Mouse (Mus musculus): ENCODE data around the gene Rps8. TPM values are rescaled to one million over a fixed set of nuclear protein-coding genes. Genes with fewer than 3 reads are reported as not detected.
"Not testable (repeated sequence)": the region's sequence is repeated elsewhere in the genome, so short reads cannot be mapped to it uniquely, and the experiment has no call there.

Gene Rps8
- 289 TPM for polyA plus RNA-seq (2021)

GRCm38 (mm10) chr4:117155792-117156355, at the start of gene Rps8:
Gene Rps8, minus strand, starts transcription at chr4:117156243.
- in situ Hi-C loops (cut with MboI; ENCODE audit: low pct_unique_long_range_greater_than_20kb), result no loop called here
- ATAC-seq, result peak; percentile 82
- peak; percentile 33 for DNase-seq (ENCODE audit: low read depth, low spot score)
- no peak for TF ChIP-seq CTCF (IDR thresholded peaks at IDR 0.05)
- POLR2A ChIA-PET, result interaction anchor here (0.7 to 1.9 kb wide), 7 partner anchors 9 to 57 kb away, joined by 3 to 6 read pairs (median 4); no protein-coding TSS in a partner anchor
- H3K27me3 ChIP-seq, result no peaks in the 10 kb centered on the region
- CTCF ChIA-PET, result interaction anchor here (0.9 to 4.0 kb wide), 3 partner anchors 10 to 22 kb away, joined by 3 to 13 read pairs (median 3); no protein-coding TSS in a partner anchor

GRCm38 (mm10) chr4:117202992-117203354, 46.9 kb upstream of the Rps8 start:
- DNase-seq (ENCODE audit: low read depth, low spot score) (no peak), ATAC-seq (no peak)
- H3K27me3 ChIP-seq, result no peaks in the 10 kb centered on the region
- POLR2A ChIA-PET, result no interaction called here
- in situ Hi-C loops (cut with MboI; ENCODE audit: low pct_unique_long_range_greater_than_20kb), result no loop called here
- no peak for TF ChIP-seq CTCF (IDR thresholded peaks at IDR 0.05)
- CTCF ChIA-PET, result no interaction called here

GRCm38 (mm10) chr4:117202046-117202991, 46.3 kb upstream of the Rps8 start:
- DNase-seq (ENCODE audit: low read depth, low spot score) (no peak), ATAC-seq (peak; percentile 69)
- CTCF ChIA-PET, result no interaction called here
- H3K27me3 ChIP-seq, result no peaks in the 10 kb centered on the region
- TF ChIP-seq CTCF (IDR thresholded peaks at IDR 0.05), result peak; percentile 51
- POLR2A ChIA-PET, result no interaction called here
- in situ Hi-C loops (cut with MboI; ENCODE audit: low pct_unique_long_range_greater_than_20kb), result no loop called here

- H3K27me3 ChIP-seq, result no peaks in the 10 kb centered on the region
- ChIA-PET CTCF (interaction anchor here (1.4 to 2.5 kb wide), 2 partner anchors 8 to 9 kb away, joined by 5 to 13 read pairs; no protein-coding TSS in a partner anchor), POLR2A (interaction anchor here (1.3 kb wide), 1 partner anchor 9 kb away, joined by 5 read pairs; no protein-coding TSS in a partner anchor)
- DNase-seq (ENCODE audit: low read depth, low spot score) (no peak), ATAC-seq (no peak)
- in situ Hi-C loops (cut with MboI; ENCODE audit: low pct_unique_long_range_greater_than_20kb), result no loop called here
- no peak for TF ChIP-seq CTCF (IDR thresholded peaks at IDR 0.05)
These were observed 35.8 kb upstream of the Rps8 start for GRCm38 (mm10) chr4:117191804-117192203.

- TF ChIP-seq CTCF (IDR thresholded peaks at IDR 0.05), result no peak
- POLR2A ChIA-PET, result interaction anchor here (1.3 kb wide), 1 partner anchor 10 kb away, joined by 5 read pairs; no protein-coding TSS in a partner anchor
- ATAC-seq (no peak), DNase-seq (ENCODE audit: low read depth, low spot score) (no peak)
- H3K27me3 ChIP-seq, result no peaks in the 10 kb centered on the region
- CTCF ChIA-PET, result interaction anchor here (0.9 to 2.5 kb wide), 7 partner anchors 9 to 50 kb away, joined by 3 to 13 read pairs (median 5); no protein-coding TSS in a partner anchor
- in situ Hi-C loops (cut with MboI; ENCODE audit: low pct_unique_long_range_greater_than_20kb), result no loop called here
These were observed 34.6 kb upstream of the Rps8 start for GRCm38 (mm10) chr4:117190660-117191059.

- CTCF ChIA-PET, result interaction anchor here (0.9 to 2.5 kb wide), 10 partner anchors 10 to 50 kb away, joined by 3 to 13 read pairs (median 4); no protein-coding TSS in a partner anchor
- ATAC-seq, result no peak
- no peaks in the 10 kb centered on the region for H3K27me3 ChIP-seq
- TF ChIP-seq CTCF (IDR thresholded peaks at IDR 0.05), result no peak
- DNase-seq (ENCODE audit: low read depth, low spot score), result no peak
- in situ Hi-C loops (cut with MboI; ENCODE audit: low pct_unique_long_range_greater_than_20kb), result no loop called here
- POLR2A ChIA-PET, result interaction anchor here (0.9 kb wide), 1 partner anchor 28 kb away, joined by 3 read pairs; no protein-coding TSS in a partner anchor
These were observed 34.0 kb upstream of the Rps8 start for GRCm38 (mm10) chr4:117189856-117190543.

- ChIA-PET CTCF (interaction anchor here (0.8 to 2.5 kb wide), 11 partner anchors 10 to 45 kb away, joined by 3 to 13 read pairs (median 4); no protein-coding TSS in a partner anchor), POLR2A (interaction anchor here (0.5 to 0.9 kb wide), 2 partner anchors 21 to 27 kb away, joined by 3 read pairs; no protein-coding TSS in a partner anchor)
- peak; percentile 73 for TF ChIP-seq CTCF (IDR thresholded peaks at IDR 0.05)
- H3K27me3 ChIP-seq, result no peaks in the 10 kb centered on the region
- ATAC-seq (no peak), DNase-seq (ENCODE audit: low read depth, low spot score) (peak; percentile 65)
- in situ Hi-C loops (cut with MboI; ENCODE audit: low pct_unique_long_range_greater_than_20kb), result no loop called here
These were observed 33.4 kb upstream of the Rps8 start for GRCm38 (mm10) chr4:117189382-117189855.

GRCm38 (mm10) chr4:117188969-117189368, 32.9 kb upstream of the Rps8 start:
- ChIA-PET CTCF (interaction anchor here (0.8 to 2.1 kb wide), 9 partner anchors 11 to 45 kb away, joined by 3 to 6 read pairs (median 4); no protein-coding TSS in a partner anchor), POLR2A (interaction anchor here (0.5 to 0.9 kb wide), 2 partner anchors 20 to 27 kb away, joined by 3 read pairs; no protein-coding TSS in a partner anchor)
- TF ChIP-seq CTCF (IDR thresholded peaks at IDR 0.05), result no peak
- in situ Hi-C loops (cut with MboI; ENCODE audit: low pct_unique_long_range_greater_than_20kb), result no loop called here
- no peaks in the 10 kb centered on the region for H3K27me3 ChIP-seq
- no peak for DNase-seq (ENCODE audit: low read depth, low spot score)
- no peak for ATAC-seq

GRCm38 (mm10) chr4:117182759-117183096, 26.7 kb upstream of the Rps8 start:
- H3K27me3 ChIP-seq; DNase-seq (ENCODE audit: low read depth, low spot score); in situ Hi-C loops (cut with MboI; ENCODE audit: low pct_unique_long_range_greater_than_20kb); POLR2A ChIA-PET; CTCF ChIA-PET: not testable (repeated sequence)
- ATAC-seq, result peak; percentile 17

Data from Patski (cell line).